Mouse (Mus musculus): ENCODE measurements around the gene Lztr1. TPM values are rescaled to one million over a fixed set of nuclear protein-coding genes. Genes with fewer than 3 reads are reported as not detected.

The Lztr1 gene
- polyA plus RNA-seq, 1 experiment: 295 TPM

- DNase-seq: no peak
- H3K36me3 ChIP-seq (ENCODE audit: control insufficient read depth, insufficient read depth, low read length): peaks cover 10% of the 10 kb centered on the region; the same call in 1 of the 2 replicates
- TF ChIP-seq POLR2A (IDR thresholded peaks at IDR 0.05; ENCODE audit: low read depth, low read length) (no peak), CTCF (conservative IDR thresholded peaks at IDR 0.05; ENCODE audit: insufficient read depth, insufficient read length, low read depth, low read length) (no peak)
- 93% methylated on average over 11 of the region's 11 CpGs for WGBS
- no peak overlapping the region for H3K27ac ChIP-seq (ENCODE audit: insufficient read depth, low read depth, low read length)
- peaks cover 4% of the 10 kb centered on the region; the same call in 1 of the 2 replicates for H3K4me1 ChIP-seq (ENCODE audit: control insufficient read depth, insufficient read depth, low read length)
- no peaks in the 10 kb centered on the region for H3K27me3 ChIP-seq (replicated peaks; ENCODE audit: control insufficient read depth, insufficient read depth, low read length)
- H3K4me3 ChIP-seq (ENCODE audit: insufficient read depth, low read depth, low read length): no peak overlapping the region
Measured at GRCm38 (mm10) chr16:17524156-17524555, 15.7 kb downstream of the Lztr1 start.

DNA sequence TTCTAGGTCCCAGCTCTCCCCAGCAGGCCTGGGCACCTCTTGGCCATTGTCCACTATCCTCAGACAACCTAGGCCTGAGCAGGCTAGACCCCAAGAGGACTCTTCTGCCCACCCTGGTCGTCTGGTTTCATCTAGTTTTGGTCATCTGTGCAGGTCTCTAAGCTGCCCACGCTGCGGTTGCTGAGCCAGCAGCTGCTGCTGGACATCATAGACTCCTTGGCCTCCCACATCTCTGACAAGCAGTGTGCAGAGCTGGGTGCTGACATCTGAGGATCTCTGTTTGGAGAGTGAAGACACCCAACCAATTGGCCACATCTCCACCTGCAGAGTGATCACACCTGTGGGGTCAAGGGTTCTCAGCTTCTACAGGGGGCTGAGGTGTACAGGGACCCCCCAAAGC is 17.0 kb downstream of the Lztr1 start:
- H3K4me1 ChIP-seq (ENCODE audit: control insufficient read depth, insufficient read depth, low read length): peaks cover 7% of the 10 kb centered on the region
- DNase-seq: no peak
- H3K36me3 ChIP-seq (ENCODE audit: control insufficient read depth, insufficient read depth, low read length): peaks cover 6% of the 10 kb centered on the region; the same call in 1 of the 2 replicates
- 76% methylated on average over 3 of the region's 3 CpGs for WGBS
- H3K27ac ChIP-seq (ENCODE audit: insufficient read depth, low read depth, low read length): peak overlapping the region; percentile 2; the same call in 1 of the 2 replicates
- H3K4me3 ChIP-seq (ENCODE audit: insufficient read depth, low read depth, low read length): no peak overlapping the region
- H3K27me3 ChIP-seq (replicated peaks; ENCODE audit: control insufficient read depth, insufficient read depth, low read length): no peaks in the 10 kb centered on the region
- TF ChIP-seq CTCF (conservative IDR thresholded peaks at IDR 0.05; ENCODE audit: insufficient read depth, insufficient read length, low read depth, low read length): no peak
- TF ChIP-seq POLR2A (IDR thresholded peaks at IDR 0.05; ENCODE audit: low read depth, low read length): no peak

- Histone ChIP-seq H3K27ac (ENCODE audit: insufficient read depth, low read depth, low read length) (peak overlapping the region; percentile 2), H3K36me3 (ENCODE audit: control insufficient read depth, insufficient read depth, low read length) (peaks cover 6% of the 10 kb centered on the region; the same call in 1 of the 2 replicates), H3K4me1 (ENCODE audit: control insufficient read depth, insufficient read depth, low read length) (peaks cover 7% of the 10 kb centered on the region), H3K27me3 (replicated peaks; ENCODE audit: control insufficient read depth, insufficient read depth, low read length) (no peaks in the 10 kb centered on the region), H3K4me3 (ENCODE audit: insufficient read depth, low read depth, low read length) (no peak overlapping the region)
- TF ChIP-seq POLR2A (IDR thresholded peaks at IDR 0.05; ENCODE audit: low read depth, low read length) (no peak), CTCF (conservative IDR thresholded peaks at IDR 0.05; ENCODE audit: insufficient read depth, insufficient read length, low read depth, low read length) (no peak; the same call in 1 of the 2 replicates)
- peak; percentile 83 for DNase-seq
- 64% methylated on average over 6 of the region's 6 CpGs for WGBS
Measured at GRCm38 (mm10) chr16:17526223-17526622, 17.7 kb downstream of the Lztr1 start.

DNA sequence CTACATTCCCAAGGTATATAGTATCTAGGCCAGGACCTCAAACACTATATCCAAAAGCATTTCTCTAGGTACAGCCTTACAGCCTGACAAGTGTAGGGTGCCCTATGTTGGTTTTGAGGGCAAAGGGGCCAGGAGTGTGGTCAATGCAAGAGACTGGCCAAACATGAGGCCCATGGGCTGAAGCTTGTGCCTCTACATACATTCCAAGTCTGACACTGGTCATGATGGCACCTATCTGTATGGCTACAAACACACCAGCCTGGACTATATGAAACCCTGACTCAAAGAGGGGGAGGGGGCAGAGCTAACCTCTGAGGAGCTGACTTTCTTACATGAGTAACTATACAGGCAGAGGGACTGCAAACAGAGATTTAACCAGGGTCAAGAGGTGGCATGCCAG is 19.1 kb downstream of the Lztr1 start:
- no peak overlapping the region for H3K27ac ChIP-seq (ENCODE audit: insufficient read depth, low read depth, low read length)
- DNase-seq: no peak
- peaks cover 12% of the 10 kb centered on the region for H3K4me1 ChIP-seq (ENCODE audit: control insufficient read depth, insufficient read depth, low read length)
- H3K4me3 ChIP-seq (ENCODE audit: insufficient read depth, low read depth, low read length): no peak overlapping the region
- H3K36me3 ChIP-seq (ENCODE audit: control insufficient read depth, insufficient read depth, low read length): peaks cover 2% of the 10 kb centered on the region; the same call in 1 of the 2 replicates
- TF ChIP-seq POLR2A (IDR thresholded peaks at IDR 0.05; ENCODE audit: low read depth, low read length) (no peak), CTCF (conservative IDR thresholded peaks at IDR 0.05; ENCODE audit: insufficient read depth, insufficient read length, low read depth, low read length) (no peak)
- no peaks in the 10 kb centered on the region for H3K27me3 ChIP-seq (replicated peaks; ENCODE audit: control insufficient read depth, insufficient read depth, low read length)

- H3K4me3 ChIP-seq (ENCODE audit: insufficient read depth, low read depth, low read length): no peak overlapping the region
- no peak for DNase-seq
- TF ChIP-seq POLR2A (IDR thresholded peaks at IDR 0.05; ENCODE audit: low read depth, low read length) (no peak), CTCF (conservative IDR thresholded peaks at IDR 0.05; ENCODE audit: insufficient read depth, insufficient read length, low read depth, low read length) (no peak)
- H3K4me1 ChIP-seq (ENCODE audit: control insufficient read depth, insufficient read depth, low read length): peaks cover 12% of the 10 kb centered on the region
- 90% methylated on average over 13 of the region's 13 CpGs for WGBS
- H3K36me3 ChIP-seq (ENCODE audit: control insufficient read depth, insufficient read depth, low read length): no peaks in the 10 kb centered on the region; the same call in 1 of the 2 replicates
- no peak overlapping the region for H3K27ac ChIP-seq (ENCODE audit: insufficient read depth, low read depth, low read length)
- no peaks in the 10 kb centered on the region for H3K27me3 ChIP-seq (replicated peaks; ENCODE audit: control insufficient read depth, insufficient read depth, low read length)
Measured at GRCm38 (mm10) chr16:17528276-17528675, 19.8 kb downstream of the Lztr1 start.

DNA sequence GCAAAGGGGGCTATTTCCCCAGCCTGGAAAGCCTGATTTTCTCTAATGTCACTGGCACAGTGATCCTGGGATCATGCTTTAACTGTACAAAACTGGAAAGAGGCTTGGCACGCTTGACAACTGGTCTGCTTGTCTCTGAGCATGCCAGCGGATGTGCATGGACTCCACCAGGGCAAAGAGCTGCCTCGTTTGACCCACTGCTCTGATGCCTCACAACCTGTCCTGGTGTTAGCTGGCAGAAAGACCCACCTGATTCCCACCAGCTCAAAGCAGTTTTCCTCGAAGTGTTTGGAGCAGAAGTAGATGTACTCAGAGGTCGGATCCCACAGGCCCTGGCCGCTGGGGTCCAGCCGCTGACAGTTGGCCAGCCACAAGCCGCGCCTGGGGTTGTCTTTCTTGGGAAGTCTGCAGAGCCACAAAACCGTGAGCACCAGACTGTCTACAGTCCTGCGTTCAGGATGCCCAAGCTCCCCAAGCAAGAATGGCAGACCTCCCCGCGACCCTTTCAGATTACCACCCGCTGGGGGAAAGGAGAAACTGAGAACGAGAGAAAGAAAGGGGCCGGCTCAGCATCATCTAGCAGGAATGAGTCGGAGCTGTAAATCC is 21.6 kb downstream of the Lztr1 start:
- TF ChIP-seq CTCF (conservative IDR thresholded peaks at IDR 0.05; ENCODE audit: insufficient read depth, insufficient read length, low read depth, low read length): no peak
- TF ChIP-seq POLR2A (IDR thresholded peaks at IDR 0.05; ENCODE audit: low read depth, low read length): no peak
- WGBS: 6% methylated on average over 17 of the region's 17 CpGs
- no peaks in the 10 kb centered on the region for H3K36me3 ChIP-seq (ENCODE audit: control insufficient read depth, insufficient read depth, low read length)
- H3K4me3 ChIP-seq (ENCODE audit: insufficient read depth, low read depth, low read length): peak overlapping the region; percentile 79
- peak overlapping the region; percentile 83 for H3K27ac ChIP-seq (ENCODE audit: insufficient read depth, low read depth, low read length)
- H3K27me3 ChIP-seq (replicated peaks; ENCODE audit: control insufficient read depth, insufficient read depth, low read length): no peaks in the 10 kb centered on the region
- peaks cover 12% of the 10 kb centered on the region for H3K4me1 ChIP-seq (ENCODE audit: control insufficient read depth, insufficient read depth, low read length)
- peak; percentile 23 for DNase-seq

DNA sequence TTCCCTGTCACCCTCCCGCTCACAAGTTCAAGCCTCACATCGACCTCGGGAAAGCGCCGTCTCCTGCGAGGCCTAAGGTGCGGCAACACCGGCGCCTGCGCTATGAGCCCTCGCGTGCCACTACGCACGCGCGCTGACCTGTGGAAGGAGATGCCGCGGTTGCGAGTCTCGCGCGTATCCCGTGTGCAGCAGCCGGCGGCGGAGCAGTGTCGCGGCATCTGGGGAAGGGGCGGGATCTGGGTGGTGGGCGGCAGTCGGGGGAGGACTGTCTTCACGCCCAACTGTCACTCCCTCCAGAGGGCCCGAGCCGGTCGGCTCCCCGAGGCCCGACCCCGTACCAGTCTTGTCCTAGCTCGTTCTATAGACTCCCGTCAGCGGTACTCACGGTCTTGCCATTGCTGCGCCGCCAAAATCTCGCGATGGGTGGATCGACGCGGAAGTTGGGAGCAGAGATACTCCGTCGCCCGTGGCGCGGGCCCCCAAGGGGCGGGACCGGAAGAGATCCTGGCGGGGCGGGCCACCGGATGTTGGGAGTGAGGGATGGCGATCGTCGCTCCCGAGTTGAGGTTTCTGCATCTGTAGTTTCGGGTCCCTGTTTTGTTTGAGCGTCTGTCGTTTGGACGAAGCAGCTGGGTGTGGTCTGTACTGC is 22.3 kb downstream of the Lztr1 start, which contains the start of gene Thap7:
Gene Thap7 (minus strand): TSS at position 497 of the 649 bp plus-strand sequence.
- TF ChIP-seq CTCF (conservative IDR thresholded peaks at IDR 0.05; ENCODE audit: insufficient read depth, insufficient read length, low read depth, low read length) (no peak), POLR2A (IDR thresholded peaks at IDR 0.05; ENCODE audit: low read depth, low read length) (peak; percentile 70)
- Histone ChIP-seq H3K27me3 (replicated peaks; ENCODE audit: control insufficient read depth, insufficient read depth, low read length) (no peaks in the 10 kb centered on the region), H3K36me3 (ENCODE audit: control insufficient read depth, insufficient read depth, low read length) (no peaks in the 10 kb centered on the region), H3K27ac (ENCODE audit: insufficient read depth, low read depth, low read length) (peak within 1 kb of the TSS; percentile 83), H3K4me3 (ENCODE audit: insufficient read depth, low read depth, low read length) (peak within 1 kb of the TSS; percentile 79), H3K4me1 (ENCODE audit: control insufficient read depth, insufficient read depth, low read length) (peaks cover 12% of the 10 kb centered on the region)
- peak; percentile 98 for DNase-seq
- under 1% methylated on average over 67 of the region's 67 CpGs for WGBS
